Mouse (Mus musculus): ENCODE measurements around the gene Inpp4a.

DNA sequence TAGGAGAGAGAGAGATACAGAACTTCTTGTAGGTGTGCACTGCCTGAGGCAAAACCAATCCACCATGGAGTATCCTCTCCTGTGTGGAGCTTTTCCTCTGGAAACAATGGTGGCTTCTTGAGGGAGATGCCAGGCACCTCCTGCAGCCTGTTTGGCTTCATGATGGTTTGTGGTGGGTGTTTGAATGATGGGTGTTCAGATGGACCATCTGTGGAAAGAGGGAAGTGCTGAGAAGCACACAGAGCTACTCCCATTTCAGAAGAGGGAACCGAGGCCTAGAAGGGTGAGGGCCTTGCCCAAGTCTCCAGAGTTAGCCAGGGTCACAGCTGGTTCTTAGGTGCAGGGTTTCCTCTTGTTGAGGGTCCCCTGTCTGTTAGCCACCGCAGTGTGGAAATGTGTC lies 23.0 kb downstream of the Inpp4a start:
- TF ChIP-seq CTCF (IDR thresholded peaks at IDR 0.05; ENCODE audit: borderline replicate concordance, insufficient read depth, low read length) (no peak), POLR2A (IDR thresholded peaks at IDR 0.05; ENCODE audit: low read depth, low read length) (no peak)

Data from embryonic fibroblast, embryonic 13.5 days (primary cell).